Mouse (Mus musculus) liver, adult 10 weeks (tissue): Measurements from ENCODE around the gene Mogs. TPM values are rescaled to one million over a fixed set of nuclear protein-coding genes. Genes with fewer than 3 reads are reported as not detected.

ENCODE experiments used
- polyA plus RNA-seq: library from polyadenylated mRNA; stranded (reverse); fragments of 350-450 nt; fragmentation: Illumina TruSeq; extraction: RNeasy Lipid Tissue Mini Kit (QIAGEN cat#74804); gene quantifications from one replicate; pipeline ENCODE4 v1.2.3, GENCODE M21; 2014; ENCODE audit warnings: low read depth, low replicate concordance

The Mogs gene
- polyA plus RNA-seq, result 3.1 TPM

DNA sequence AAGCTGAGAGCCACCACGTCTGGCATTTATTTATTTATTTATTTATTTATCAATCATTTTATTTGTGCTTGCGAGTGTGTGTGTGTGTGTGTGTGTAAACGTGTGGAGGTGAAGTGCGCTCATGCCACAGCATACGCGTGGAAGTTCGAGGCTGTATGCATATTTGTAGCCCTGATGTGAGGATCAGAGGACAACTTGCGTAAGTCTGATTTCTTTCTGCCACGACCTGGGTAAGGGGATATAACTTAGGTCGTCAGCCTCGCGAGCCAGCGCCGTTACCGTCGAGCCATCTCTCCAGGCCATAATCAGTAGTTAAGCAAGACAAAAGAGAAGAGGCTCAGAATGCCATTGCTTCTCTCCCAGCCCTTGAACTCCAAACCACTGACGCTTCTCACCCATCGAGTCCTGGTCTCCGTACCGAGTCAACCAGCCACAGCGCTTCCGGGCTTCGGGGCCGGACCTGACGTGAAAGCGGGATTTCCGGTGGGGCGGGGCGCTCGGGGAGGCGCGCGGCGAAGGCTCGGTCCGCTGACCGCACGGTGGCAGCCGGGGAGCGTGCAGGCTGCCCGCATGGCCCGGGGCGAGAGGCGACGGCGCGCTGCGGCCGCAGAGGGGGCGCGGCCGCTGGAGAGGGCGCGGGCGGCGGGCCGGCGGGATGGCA, at the start of gene Mogs:
TSS of gene Mogs (plus strand) at position 486 of the 661 bp plus-strand sequence.

GRCm38 (mm10) chr6:83070247-83070310, 45.2 kb upstream of the Mogs start, which contains the start of gene Tlx2:
TSS of gene Tlx2 (minus strand) at chr6:83070293.

DNA sequence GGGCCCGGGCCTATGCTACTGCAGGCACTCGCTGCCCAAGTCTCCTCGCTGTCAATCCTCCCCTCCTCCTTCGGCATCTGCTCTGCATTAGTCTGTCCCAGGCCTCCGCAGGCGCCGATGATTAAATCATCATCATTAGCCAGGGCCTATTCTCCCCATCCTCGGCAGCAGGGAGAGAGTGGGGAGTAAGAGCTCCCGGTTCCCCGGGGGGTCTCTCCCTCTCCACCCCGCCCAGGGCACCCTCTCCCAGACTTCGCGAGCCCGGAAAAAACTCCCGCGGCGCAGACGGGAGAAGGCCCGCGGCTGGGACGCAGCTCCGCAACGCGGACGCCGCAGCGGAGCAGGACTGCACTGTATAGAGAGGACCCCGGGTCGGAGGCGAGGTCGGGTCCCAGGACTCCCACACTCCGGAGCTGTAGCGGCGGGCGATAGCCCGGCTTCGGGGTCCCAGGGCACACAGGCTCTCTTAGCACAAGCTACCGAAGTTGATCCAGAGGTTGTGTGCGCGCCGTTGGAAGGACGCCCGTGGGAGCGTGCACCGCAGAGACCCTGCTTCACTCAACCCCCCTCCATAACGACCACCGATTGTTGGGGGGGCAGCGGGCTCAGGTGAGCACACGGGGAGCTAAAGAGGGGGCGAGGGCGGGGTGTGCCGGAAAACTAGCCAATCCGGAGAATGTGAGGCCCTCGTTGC, 37.5 kb upstream of the Mogs start, which contains the start of gene Pcgf1:
TSS of gene Pcgf1 (plus strand) at position 240 of the 694 bp plus-strand sequence.

GRCm38 (mm10) chr6:83086121-83087035, 28.9 kb upstream of the Mogs start, which contains the start of gene Lbx2:
TSS of gene Lbx2 (plus strand) at chr6:83086367.

DNA sequence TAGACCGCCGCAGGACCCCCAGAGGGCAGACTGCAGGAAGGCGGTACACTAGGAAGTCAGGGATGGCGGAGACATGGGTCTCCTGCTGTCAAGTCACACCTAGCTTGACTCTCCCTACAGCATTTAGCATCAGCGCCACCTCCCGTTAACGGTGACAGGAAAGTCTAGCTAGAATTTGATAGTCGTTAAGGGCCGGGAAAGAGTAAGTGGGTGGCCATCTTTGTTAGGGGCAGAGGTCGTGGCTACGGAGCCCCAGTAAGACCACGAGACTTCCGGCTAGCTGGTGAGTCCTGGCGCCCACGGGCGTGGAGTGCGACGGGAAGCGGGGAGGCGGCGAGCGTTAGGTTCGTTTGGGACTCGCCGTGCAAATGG, 14.0 kb upstream of the Mogs start, which contains the start of the genes Ccdc142 and Gm42688:
TSS of gene Ccdc142 (plus strand) at position 286 of the 372 bp plus-strand sequence.
TSS of gene Gm42688 (plus strand) at position 302 of the 372 bp plus-strand sequence.

DNA sequence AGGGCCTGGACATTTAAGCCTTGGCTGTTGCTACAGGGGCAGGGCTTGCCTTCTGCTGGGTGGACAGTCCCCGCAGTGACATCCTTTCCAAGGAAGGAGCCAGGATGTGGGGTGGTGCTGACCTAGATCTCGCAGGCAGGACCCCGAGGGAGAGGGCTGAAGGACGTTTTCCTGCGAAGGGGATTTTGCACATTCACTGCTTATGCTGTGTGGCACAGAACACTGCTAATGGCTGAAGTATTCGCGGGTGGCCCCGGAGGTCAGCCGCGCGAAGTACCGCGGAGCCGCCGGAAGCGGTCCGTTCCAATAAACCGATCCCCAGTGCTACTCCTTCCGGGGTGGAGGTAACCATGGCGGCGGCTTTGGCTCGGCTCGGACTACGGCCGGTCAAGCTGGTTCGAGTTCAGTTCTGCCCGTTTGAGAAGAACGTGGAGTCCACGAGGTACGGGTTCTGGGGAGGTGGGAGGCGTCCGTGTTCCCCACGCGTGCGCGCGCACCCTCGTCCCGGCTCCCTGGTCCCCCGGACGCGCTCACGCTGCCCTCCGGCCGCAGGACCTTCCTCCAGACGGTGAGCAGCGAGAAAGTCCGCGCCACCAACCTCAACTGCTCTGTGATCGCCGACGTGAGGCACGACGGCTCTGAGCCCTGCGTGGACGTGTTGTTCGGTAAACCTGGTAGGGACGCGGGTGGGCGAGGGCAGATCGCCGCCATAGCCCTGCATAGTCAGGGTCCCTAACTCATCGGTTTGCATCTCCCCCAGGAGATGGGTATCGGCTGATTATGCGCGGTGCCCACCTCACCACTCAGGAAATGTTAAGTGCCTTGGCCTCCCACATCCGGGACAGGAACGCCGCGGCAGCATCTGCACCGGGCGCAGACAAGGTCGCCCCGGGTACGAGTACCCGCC, 6.3 kb upstream of the Mogs start, which contains the start of gene Mrpl53:
TSS of gene Mrpl53 (plus strand) at position 279 of the 907 bp plus-strand sequence.

DNA sequence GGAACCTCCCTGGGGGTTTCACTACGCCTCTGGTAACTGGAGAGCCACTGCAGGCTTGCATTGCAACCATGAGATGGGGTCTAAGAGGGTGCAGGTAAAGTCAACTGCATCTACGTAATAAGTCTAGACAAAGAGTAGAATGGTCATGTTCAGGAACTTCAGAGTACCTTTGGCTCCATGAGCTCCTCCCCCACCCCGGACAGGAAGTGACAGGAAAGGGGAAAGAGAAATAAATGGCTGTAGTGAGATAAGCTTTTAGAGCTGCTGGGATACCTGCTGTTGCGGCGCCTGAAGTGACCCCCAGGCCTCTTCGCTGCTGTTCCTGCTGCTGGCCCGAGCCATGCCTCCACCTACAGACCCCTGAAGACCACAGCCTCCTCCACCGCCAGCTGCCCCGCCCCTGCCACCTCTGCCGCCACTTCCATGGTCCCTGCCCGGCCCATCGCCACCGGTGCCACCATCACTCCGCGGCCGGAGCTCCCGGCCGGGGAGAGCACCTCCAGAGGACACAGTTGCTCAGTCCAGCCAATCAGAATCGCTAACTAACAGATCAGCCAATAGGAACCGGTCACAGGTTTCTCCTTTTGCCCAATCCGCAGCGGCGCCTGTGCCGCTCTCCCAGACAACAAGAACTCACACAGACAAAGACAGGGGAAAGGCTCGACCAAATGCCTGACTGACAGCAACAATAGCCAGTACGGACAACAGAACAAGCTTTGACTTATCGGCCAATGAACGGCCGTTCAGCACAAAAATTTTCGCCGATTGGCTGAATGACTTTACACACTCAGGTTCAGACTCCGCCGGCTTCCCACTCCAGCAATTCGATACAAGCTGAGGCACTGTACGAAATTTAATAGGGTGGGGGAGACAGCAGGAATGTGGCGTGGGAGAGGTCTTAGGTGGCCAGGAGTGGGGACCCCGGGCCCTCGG, 5.9 kb downstream of the Mogs start, which contains the start of gene Wbp1:
TSS of gene Wbp1 (minus strand) at position 630 of the 933 bp plus-strand sequence.

DNA sequence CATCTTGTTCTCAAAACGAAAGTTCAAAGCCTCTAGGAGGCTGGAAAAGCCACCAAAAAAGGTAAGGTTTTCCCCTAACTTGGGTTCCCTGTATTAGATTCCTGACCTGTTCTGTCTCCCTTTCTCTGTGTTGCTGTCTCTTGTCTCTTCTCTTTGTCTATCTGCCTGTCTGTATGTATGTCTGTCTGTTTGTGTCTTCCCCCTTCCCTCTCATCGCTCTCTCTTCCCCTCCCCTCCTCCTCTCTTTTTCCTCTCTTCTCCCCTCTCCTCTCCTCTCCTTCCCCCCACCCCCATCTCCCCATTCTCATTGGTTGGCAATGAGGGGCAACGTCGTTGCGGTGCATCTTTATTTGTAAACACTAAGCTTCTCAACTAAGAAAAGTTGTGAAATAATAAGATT, 10.0 kb downstream of the Mogs start, which contains the start of gene Ino80b:
TSS of gene Ino80b (minus strand) at position 101 of the 400 bp plus-strand sequence.

DNA sequence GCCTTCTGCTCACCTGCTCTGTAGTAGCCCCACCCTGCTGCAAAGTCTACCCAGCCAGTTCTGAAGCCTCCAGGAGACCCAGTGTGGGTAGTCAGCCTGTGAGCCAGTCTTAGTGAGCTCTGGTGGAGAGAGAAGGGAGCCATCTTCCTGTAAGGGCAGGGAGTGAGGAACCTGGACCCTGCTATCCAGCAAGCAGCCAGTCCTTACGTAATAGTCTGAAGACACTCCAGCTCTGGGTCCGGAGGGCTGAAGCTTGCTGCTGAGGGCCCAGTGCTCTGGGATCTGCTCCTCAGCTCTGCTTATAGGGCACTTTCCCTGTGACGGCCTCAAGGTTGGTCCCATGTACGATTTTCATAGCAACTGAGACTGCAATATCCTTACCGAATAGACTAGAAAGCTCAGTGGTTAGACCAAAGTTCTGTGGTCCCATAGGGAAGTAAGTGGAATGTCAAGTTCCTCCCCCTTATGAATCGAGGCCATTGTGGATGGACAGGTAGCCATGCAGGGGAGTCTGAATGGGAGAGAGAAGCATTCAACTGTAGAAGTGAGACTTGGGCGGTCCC, 19.7 kb downstream of the Mogs start, which contains the start of gene Rtkn:
TSS of gene Rtkn (plus strand) at position 513 of the 563 bp plus-strand sequence.

GRCm38 (mm10) chr6:83156259-83156684, 41.0 kb downstream of the Mogs start, which contains the start of the genes Wdr54 and 1700003E16Rik:
TSS of gene Wdr54 (minus strand) at chr6:83156397.
TSS of gene 1700003E16Rik (plus strand) at chr6:83156404.

DNA sequence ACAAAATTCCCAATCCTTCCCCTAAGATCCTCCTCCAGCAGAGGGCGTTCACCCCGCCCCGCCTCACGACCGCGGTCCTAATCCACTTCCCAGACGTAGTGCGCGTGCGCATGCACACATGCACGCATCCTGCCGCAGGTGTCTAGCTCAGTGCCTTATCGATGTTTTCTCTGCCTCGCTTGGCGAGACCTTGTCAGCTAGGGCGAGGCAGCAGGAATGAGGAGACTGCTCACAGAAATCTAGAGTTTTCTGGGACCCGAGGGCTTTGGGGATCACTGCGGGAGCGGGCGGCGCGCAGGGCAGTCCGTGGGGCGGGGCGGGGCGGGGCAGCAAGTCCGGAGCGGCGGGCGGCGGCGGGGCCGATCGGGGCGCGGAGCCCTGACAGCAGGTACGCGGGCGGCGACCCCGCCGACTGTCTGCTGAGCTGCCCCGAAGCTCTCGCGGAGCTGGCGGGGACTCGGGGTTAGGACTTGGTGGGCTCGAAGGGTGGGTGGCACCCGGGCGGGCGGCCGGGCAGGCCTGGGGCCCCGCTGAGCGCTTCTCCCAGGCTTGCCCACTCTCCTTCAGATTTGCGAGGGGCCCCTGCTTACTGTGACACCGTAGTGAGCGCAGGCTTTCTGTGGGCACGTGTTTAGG, 50.4 kb downstream of the Mogs start, which contains the start of gene Dctn1:
TSS of gene Dctn1 (plus strand) at position 314 of the 636 bp plus-strand sequence.

Other genes starting within 250 kb of the Mogs start
- gene Sema4f, start 175.7 kb upstream of the Mogs start, polyA plus RNA-seq, result not detected
- gene M1ap, start 168.6 kb upstream of the Mogs start, polyA plus RNA-seq, result not detected
- not detected for gene Dok1, start 82.0 kb upstream of the Mogs start, polyA plus RNA-seq
- gene Loxl3, start 81.3 kb upstream of the Mogs start, polyA plus RNA-seq, result 0.40 TPM
- 23.3 TPM for gene Aup1, start 61.0 kb upstream of the Mogs start, polyA plus RNA-seq
- gene Htra2, start 60.2 kb upstream of the Mogs start, polyA plus RNA-seq, result 4.0 TPM
- 1.6 TPM for gene Dqx1, start 57.7 kb upstream of the Mogs start, polyA plus RNA-seq
- gene Tlx2, start 45.2 kb upstream of the Mogs start, polyA plus RNA-seq, result not detected
- 4.5 TPM for gene Pcgf1, start 37.6 kb upstream of the Mogs start, polyA plus RNA-seq
- gene Lbx2, start 29.1 kb upstream of the Mogs start, polyA plus RNA-seq, result not detected
- not detected for gene Ccdc142, start 13.9 kb upstream of the Mogs start, polyA plus RNA-seq
- gene Gm42688, start 13.9 kb upstream of the Mogs start, polyA plus RNA-seq, result 0.61 TPM
- gene Mrpl53, start 6.5 kb upstream of the Mogs start, polyA plus RNA-seq, result 30.5 TPM
- 4.3 TPM for gene Wbp1, start 6.1 kb downstream of the Mogs start, polyA plus RNA-seq
- gene Ino80b, start 9.9 kb downstream of the Mogs start, polyA plus RNA-seq, result 0.66 TPM
- not detected for gene Rtkn, start 20.0 kb downstream of the Mogs start, polyA plus RNA-seq
- 0.34 TPM for gene Wdr54, start 40.9 kb downstream of the Mogs start, polyA plus RNA-seq
- not detected for gene 1700003E16Rik, start 40.9 kb downstream of the Mogs start, polyA plus RNA-seq
- gene Dctn1, start 50.4 kb downstream of the Mogs start, polyA plus RNA-seq, result 5.5 TPM
- not detected for gene Slc4a5, start 104.3 kb downstream of the Mogs start, polyA plus RNA-seq
- 0.24 TPM for gene Mthfd2, start 210.4 kb downstream of the Mogs start, polyA plus RNA-seq
- gene Mob1a, start 210.5 kb downstream of the Mogs start, polyA plus RNA-seq, result 49.2 TPM
- gene Bola3, start 233.7 kb downstream of the Mogs start, polyA plus RNA-seq, result 104 TPM